Mouse (Mus musculus) frontal cortex, adult 2 months (tissue): Measurements from ENCODE around the gene Zfp609. TPM values are rescaled to one million over a fixed set of nuclear protein-coding genes. Genes with fewer than 3 reads are reported as not detected.

Source experiments
- DNase-seq, 2 experiments: peaks; one replicate each; pipeline ENCODE4 v3.0.0; 2022; ENCODE audit warnings: low spot score in 1 of 2; ENCODE audit errors: extremely low spot score in 1 of 2
- polyA plus RNA-seq: library from polyadenylated mRNA; depleted of rRNA; stranded (reverse); fragments of >200 nt; gene quantifications from 2 replicates; pipeline ENCODE4 v1.2.3, GENCODE M21; 2012; rRNA removed

Zfp609 gene
- polyA plus RNA-seq, 1 experiment: 19.7 TPM

GRCm38 (mm10) chr9:65642546-65642945 lies 184.8 kb downstream of the Zfp609 start:
- DNase-seq: no peak

Other genes starting within 250 kb of the Zfp609 start
- 17.0 and 17.9 TPM in 2 replicates for gene Plekho2, start 247.5 kb downstream of the Zfp609 start, polyA plus RNA-seq
- 0.24 and 0.36 TPM in 2 replicates for gene Pif1, start 240.4 kb downstream of the Zfp609 start, polyA plus RNA-seq
- gene Rbpms2, start 197.9 kb downstream of the Zfp609 start, polyA plus RNA-seq: 7.5 and 8.3 TPM in 2 replicates
- gene Oaz2, start 159.6 kb downstream of the Zfp609 start, polyA plus RNA-seq: 220 and 229 TPM in 2 replicates
- gene Pclaf, start 62.7 kb upstream of the Zfp609 start, polyA plus RNA-seq: 0.57 and 0.96 TPM in 2 replicates
- 19.9 and 25.8 TPM in 2 replicates for gene Trip4, start 81.2 kb upstream of the Zfp609 start, polyA plus RNA-seq
- 20.3 and 22.4 TPM in 2 replicates for gene Csnk1g1, start 81.4 kb upstream of the Zfp609 start, polyA plus RNA-seq
- gene Ppib, start 232.7 kb upstream of the Zfp609 start, polyA plus RNA-seq: 239 and 279 TPM in 2 replicates
- gene Snx22, start 242.2 kb upstream of the Zfp609 start, polyA plus RNA-seq: 6.2 TPM in 2 replicates